Mouse (Mus musculus) kidney, adult 2 months (tissue): Measurements from ENCODE around the gene Oas1d.

Experiments used
- CTCF ChIP-seq: fragments of 200-500 bp; conservative IDR thresholded peaks from 2 replicates; pipeline ENCODE4 v1.5.1; 2011; ENCODE audit warnings: low read depth, mild to moderate bottlenecking, control low read depth, low read length, moderate library complexity, mixed read lengths; ENCODE audit not compliant: insufficient read depth, insufficient read length
- POLR2A ChIP-seq: fragments of 200-500 bp; IDR thresholded peaks from one replicate; pipeline ENCODE4 v1.6.1; 2011; ENCODE audit warnings: low read depth, low read length, control low read depth

DNA sequence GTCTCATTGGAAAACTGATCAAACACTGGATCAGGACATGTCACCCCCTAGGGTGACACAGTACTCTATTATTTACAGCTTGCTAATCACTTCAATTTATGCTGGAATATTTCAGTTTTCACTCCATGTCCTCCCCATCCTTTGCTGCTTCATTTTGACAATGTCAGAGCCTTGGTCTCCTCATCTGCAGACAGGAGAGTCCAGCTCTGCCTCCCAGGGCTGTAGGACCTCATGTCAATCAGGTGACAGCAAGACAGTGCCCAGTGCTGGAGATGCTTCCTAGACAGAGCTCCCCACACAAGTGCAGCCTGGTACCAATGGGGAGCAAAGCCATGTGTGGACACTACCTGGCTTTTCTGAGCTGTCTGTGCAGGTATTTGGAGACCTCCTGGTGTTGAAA lies 15.6 kb upstream of the Oas1d start:
- TF ChIP-seq CTCF, result no peak
- no peak for TF ChIP-seq POLR2A
